Mouse (Mus musculus) hindbrain, embryonic 11.5 days (tissue): ENCODE data around the gene E2f7. TPM values are rescaled to one million over a fixed set of nuclear protein-coding genes. Genes with fewer than 3 reads are reported as not detected.

ENCODE experiments used
- ATAC-seq: fragments of 200-750 bp; cut with Nextera tagmentation; 2 replicates; pipeline ENCODE4 v1.8.0; 2017; ENCODE audit warnings: mild to moderate bottlenecking, moderate TSS enrichment, moderate library complexity; ENCODE audit not compliant: low FRiP score
- DNase-seq: peaks from one replicate; pipeline ENCODE4 v3.0.0-alpha.2; 2015; ENCODE audit warnings: low spot score
- H3K27ac ChIP-seq: fragments of 300-500 bp; sonication (generic); 2 replicates; pipeline ENCODE4 v1.5.1; 2014; ENCODE audit warnings: mild to moderate bottlenecking, low read depth, low read length
- H3K27me3 ChIP-seq: fragments of 300-500 bp; sonication (generic); 2 replicates; pipeline ENCODE4 v1.6.1; 2014; ENCODE audit warnings: mild to moderate bottlenecking, low read length, moderate library complexity, mixed read lengths; ENCODE audit not compliant: control insufficient read depth, insufficient read depth
- H3K36me3 ChIP-seq: fragments of 300-500 bp; sonication (generic); 2 replicates; pipeline ENCODE4 v1.6.1; 2014; ENCODE audit warnings: mild to moderate bottlenecking, low read length, moderate library complexity, mixed read lengths; ENCODE audit not compliant: control insufficient read depth, insufficient read depth
- H3K4me1 ChIP-seq: fragments of 300-500 bp; sonication (generic); replicated peaks from 2 replicates; pipeline ENCODE4 v1.6.1; 2014; ENCODE audit warnings: low read length, mixed read lengths; ENCODE audit not compliant: control insufficient read depth, insufficient read depth
- H3K4me2 ChIP-seq: fragments of 300-500 bp; sonication (generic); replicated peaks from 2 replicates; pipeline ENCODE4 v1.6.1; 2014; ENCODE audit warnings: mild to moderate bottlenecking, low read depth, low read length
- H3K4me3 ChIP-seq: fragments of 300-500 bp; sonication (generic); 2 replicates; pipeline ENCODE4 v1.5.1; 2014; ENCODE audit warnings: low read depth, low read length
- H3K9ac ChIP-seq: fragments of 300-500 bp; sonication (generic); 2 replicates; pipeline ENCODE4 v1.6.1; 2014; ENCODE audit warnings: low read depth, low read length
- H3K9me3 ChIP-seq: fragments of 300-500 bp; sonication (generic); 2 replicates; pipeline ENCODE4 v1.6.1; 2016; ENCODE audit warnings: low read length; ENCODE audit not compliant: control insufficient read depth
- WGBS: fragments of 180-500 bp; shearing (Covaris S2); extraction: QIAGEN DNeasy Blood & Tissue Kit; methylation state at CpG from one replicate; pipeline ENCODE4 v1.1.7; 2014; 5-methylcytosine and 5-hydroxymethylcytosine counted together
- polyA plus RNA-seq: library from polyadenylated mRNA; unstranded; fragments of >200 nt; fragmentation: Nextera tagmentation; extraction: Ambion mirVana; gene quantifications from 2 replicates; pipeline ENCODE4 v1.2.1, GENCODE M21; 2014

Gene E2f7
- polyA plus RNA-seq, 1 experiment from 2014 or later: 30.8 TPM

DNA sequence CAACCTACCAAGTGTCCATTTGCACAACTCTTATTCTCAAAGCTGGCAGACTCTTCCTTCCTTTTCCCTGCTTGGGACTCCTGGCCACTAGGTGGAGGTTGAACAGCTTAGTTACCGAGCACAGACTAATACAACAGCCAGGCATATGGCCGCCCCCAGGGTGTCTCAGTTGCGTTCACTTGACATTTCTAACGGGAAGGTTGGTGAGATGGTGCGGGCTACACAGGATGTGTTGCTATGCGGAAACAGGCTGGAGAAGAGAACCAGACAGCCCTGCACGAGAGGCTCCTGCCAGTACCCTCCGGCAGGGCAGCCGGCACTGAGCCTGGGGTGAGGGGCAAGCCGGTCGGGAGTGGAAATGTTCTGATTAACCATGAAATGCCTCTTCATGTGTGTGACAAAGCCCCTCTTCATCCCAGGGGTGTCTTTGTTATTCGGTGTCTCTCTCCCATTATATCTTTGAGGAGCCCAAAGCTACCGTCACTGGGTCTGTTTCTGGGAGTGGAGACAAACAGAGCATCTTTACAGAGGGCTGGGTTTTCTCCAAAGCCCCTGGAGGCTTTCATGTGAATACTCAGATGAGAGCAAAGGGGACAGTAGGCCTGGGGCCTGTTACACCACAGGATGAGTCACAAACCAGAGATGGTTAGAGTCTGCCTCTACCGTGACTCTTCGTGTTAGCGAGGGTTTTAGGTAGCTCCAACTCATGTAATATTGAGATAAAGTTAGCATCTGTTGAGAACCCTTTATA, 17.1 kb downstream of the E2f7 start:
- Histone ChIP-seq H3K4me3 (no peak overlapping the region), H3K27me3 (no peaks in the 10 kb centered on the region), H3K9ac (no peak overlapping the region), H3K9me3 (no peaks in the 10 kb centered on the region), H3K4me1 (no peaks in the 10 kb centered on the region), H3K36me3 (no peaks in the 10 kb centered on the region; the same call in 1 of the 2 replicates), H3K4me2 (no peak overlapping the region), H3K27ac (no peak overlapping the region)
- peak; percentile 44 for DNase-seq
- peak; percentile 77 for ATAC-seq
- 67% methylated on average over 16 of the region's 16 CpGs for WGBS

GRCm38 (mm10) chr10:110763416-110763815, 18.2 kb downstream of the E2f7 start:
- no peak overlapping the region for H3K9ac ChIP-seq
- 93% methylated on average over 13 of the region's 13 CpGs for WGBS
- H3K9me3 ChIP-seq: no peaks in the 10 kb centered on the region
- H3K4me3 ChIP-seq: no peak overlapping the region
- no peaks in the 10 kb centered on the region for H3K4me1 ChIP-seq
- ATAC-seq: no peak
- H3K4me2 ChIP-seq: no peak overlapping the region
- H3K27me3 ChIP-seq: no peaks in the 10 kb centered on the region
- H3K36me3 ChIP-seq: no peaks in the 10 kb centered on the region; the same call in 1 of the 2 replicates
- no peak for DNase-seq
- no peak overlapping the region for H3K27ac ChIP-seq

DNA sequence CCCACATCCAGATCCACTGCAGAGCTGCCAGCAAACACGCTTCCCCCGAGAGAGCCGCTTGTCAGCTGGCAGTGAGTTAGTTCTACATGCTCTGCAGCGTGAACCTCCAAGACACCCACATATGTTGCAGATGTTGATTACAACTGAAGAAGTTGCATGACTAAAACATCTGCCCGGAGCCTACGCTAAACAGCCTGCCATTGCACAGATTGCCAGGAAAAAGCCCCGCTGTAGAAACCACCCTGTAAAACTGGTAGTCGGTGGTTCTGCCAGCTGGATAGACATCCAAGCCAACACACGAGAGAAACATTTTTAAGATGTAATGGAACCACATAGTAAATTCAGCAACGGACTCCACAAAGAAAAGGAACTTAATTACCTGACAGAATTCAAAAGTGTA, 24.3 kb downstream of the E2f7 start:
- Histone ChIP-seq H3K27ac (no peak overlapping the region), H3K27me3 (no peaks in the 10 kb centered on the region), H3K4me1 (no peaks in the 10 kb centered on the region), H3K36me3 (no peaks in the 10 kb centered on the region; the same call in 1 of the 2 replicates), H3K9me3 (no peaks in the 10 kb centered on the region), H3K4me2 (no peak overlapping the region), H3K4me3 (no peak overlapping the region), H3K9ac (no peak overlapping the region)
- no peak for ATAC-seq
- DNase-seq: no peak
- 95% methylated on average over 10 of the region's 10 CpGs for whole genome bisulfite sequencing

DNA sequence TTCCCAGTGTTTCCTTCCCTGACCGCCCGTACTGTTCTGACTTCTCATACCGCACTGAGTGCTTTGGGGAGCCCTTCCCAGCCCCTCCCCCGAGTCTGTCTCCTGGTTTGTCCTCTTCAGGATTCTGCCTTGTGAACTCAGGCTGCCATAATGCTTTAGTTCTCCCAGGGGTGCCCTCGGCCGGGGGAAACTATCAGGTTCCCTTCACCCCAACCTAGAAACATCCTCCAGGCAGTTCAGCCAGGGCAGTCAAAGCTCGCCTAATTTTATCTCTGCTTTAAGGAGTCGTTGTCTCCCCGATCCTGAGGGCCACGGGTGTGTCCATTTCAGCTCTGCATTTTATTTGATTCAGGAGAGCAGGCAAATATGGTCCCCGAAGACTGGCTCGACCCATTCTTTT, 28.0 kb downstream of the E2f7 start:
- Histone ChIP-seq H3K27me3 (no peaks in the 10 kb centered on the region), H3K4me3 (no peak overlapping the region), H3K27ac (no peak overlapping the region), H3K36me3 (peaks cover 2% of the 10 kb centered on the region; the same call in 1 of the 2 replicates), H3K9ac (no peak overlapping the region), H3K4me2 (no peak overlapping the region), H3K9me3 (no peaks in the 10 kb centered on the region), H3K4me1 (no peaks in the 10 kb centered on the region)
- ATAC-seq (no peak), DNase-seq (no peak)
- WGBS: 91% methylated on average over 12 of the region's 12 CpGs

GRCm38 (mm10) chr10:110773878-110774277, 28.6 kb downstream of the E2f7 start:
- H3K4me2 ChIP-seq: no peak overlapping the region
- 96% methylated on average over 14 of the region's 14 CpGs for WGBS
- peaks cover 3% of the 10 kb centered on the region; the same call in 1 of the 2 replicates for H3K36me3 ChIP-seq
- H3K9ac ChIP-seq: no peak overlapping the region
- ATAC-seq: no peak
- DNase-seq: no peak
- H3K27ac ChIP-seq: no peak overlapping the region
- H3K27me3 ChIP-seq: no peaks in the 10 kb centered on the region
- no peaks in the 10 kb centered on the region for H3K4me1 ChIP-seq
- no peaks in the 10 kb centered on the region for H3K9me3 ChIP-seq
- no peak overlapping the region for H3K4me3 ChIP-seq

DNA sequence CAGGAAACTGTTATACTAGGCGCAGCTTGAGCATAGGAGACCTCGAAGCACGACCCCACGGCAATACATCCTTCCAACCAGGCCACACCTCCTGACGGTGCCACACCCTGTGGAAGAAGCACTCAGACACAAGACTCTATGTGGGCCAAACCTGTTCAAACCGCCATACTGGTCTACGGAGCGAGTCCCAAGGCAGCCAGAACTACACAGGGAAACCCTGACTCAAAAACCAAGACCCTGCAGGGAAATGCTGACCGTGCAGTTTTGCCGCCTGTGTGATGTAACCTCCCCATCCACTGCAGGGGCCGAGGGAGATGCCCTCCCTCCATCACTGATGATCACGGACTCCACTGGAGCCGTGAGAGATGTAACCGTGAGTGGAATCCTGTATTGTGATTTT, 36.5 kb downstream of the E2f7 start:
- 94% methylated on average over 14 of the region's 14 CpGs for WGBS
- H3K4me2 ChIP-seq: no peak overlapping the region
- no peaks in the 10 kb centered on the region for H3K27me3 ChIP-seq
- ATAC-seq: peak; percentile 37; the same call in 1 of the 2 replicates
- peaks cover 15% of the 10 kb centered on the region for H3K36me3 ChIP-seq
- no peaks in the 10 kb centered on the region for H3K9me3 ChIP-seq
- no peak for DNase-seq
- no peaks in the 10 kb centered on the region for H3K4me1 ChIP-seq
- no peak overlapping the region for H3K4me3 ChIP-seq
- H3K9ac ChIP-seq: no peak overlapping the region
- H3K27ac ChIP-seq: no peak overlapping the region

DNA sequence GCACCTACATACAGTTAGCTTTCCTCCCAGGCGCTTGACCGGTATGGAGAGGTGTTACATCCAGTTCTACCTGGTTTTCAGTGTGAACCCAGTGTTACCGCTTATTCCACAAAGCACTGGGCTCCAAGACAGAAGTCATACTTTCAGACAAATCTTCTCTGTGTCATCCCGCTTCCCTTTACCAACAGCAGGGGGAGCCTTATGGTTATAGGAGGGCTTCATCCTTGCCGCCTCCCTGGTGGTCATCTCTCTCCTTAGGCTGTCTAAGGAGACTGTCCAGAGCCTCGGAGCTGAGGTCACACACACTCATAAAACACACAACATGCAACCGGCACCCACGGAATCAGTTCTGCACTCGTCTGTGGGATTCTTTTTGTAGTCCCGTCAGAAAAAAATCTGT, 37.4 kb downstream of the E2f7 start:
- Histone ChIP-seq H3K27ac (no peak overlapping the region), H3K4me2 (no peak overlapping the region), H3K27me3 (no peaks in the 10 kb centered on the region), H3K4me1 (no peaks in the 10 kb centered on the region), H3K9ac (no peak overlapping the region), H3K36me3 (peaks cover 15% of the 10 kb centered on the region), H3K4me3 (no peak overlapping the region), H3K9me3 (no peaks in the 10 kb centered on the region)
- peak; percentile 18; the same call in 1 of the 2 replicates for ATAC-seq
- no peak for DNase-seq
- 85% methylated on average over 10 of the region's 10 CpGs for WGBS

GRCm38 (mm10) chr10:110788049-110788752, 43.0 kb downstream of the E2f7 start:
- no peak overlapping the region for H3K4me3 ChIP-seq
- H3K36me3 ChIP-seq: 0 out of 2 replicates have a peak, but pooled peaks cover 4% of the 10 kb centered on the region
- no peak overlapping the region for H3K4me2 ChIP-seq
- no peaks in the 10 kb centered on the region for H3K9me3 ChIP-seq
- H3K27ac ChIP-seq: no peak overlapping the region
- H3K27me3 ChIP-seq: no peaks in the 10 kb centered on the region
- no peak overlapping the region for H3K9ac ChIP-seq
- WGBS: 76% methylated on average over 12 of the region's 12 CpGs
- DNase-seq: no peak
- 0 out of 2 replicates have a peak, but pooled peaks have one; percentile 22 for ATAC-seq
- no peaks in the 10 kb centered on the region for H3K4me1 ChIP-seq
